Mouse (Mus musculus): ENCODE measurements around the gene Tuft1. TPM values are rescaled to one million over a fixed set of nuclear protein-coding genes. Genes with fewer than 3 reads are reported as not detected.
"Not testable (repeated sequence)": the region's sequence is repeated elsewhere in the genome, so short reads cannot be mapped to it uniquely, and the experiment has no call there.

Gene Tuft1
- polyA plus RNA-seq, 1 experiment from 2014 or later: 7.9 TPM

DNA sequence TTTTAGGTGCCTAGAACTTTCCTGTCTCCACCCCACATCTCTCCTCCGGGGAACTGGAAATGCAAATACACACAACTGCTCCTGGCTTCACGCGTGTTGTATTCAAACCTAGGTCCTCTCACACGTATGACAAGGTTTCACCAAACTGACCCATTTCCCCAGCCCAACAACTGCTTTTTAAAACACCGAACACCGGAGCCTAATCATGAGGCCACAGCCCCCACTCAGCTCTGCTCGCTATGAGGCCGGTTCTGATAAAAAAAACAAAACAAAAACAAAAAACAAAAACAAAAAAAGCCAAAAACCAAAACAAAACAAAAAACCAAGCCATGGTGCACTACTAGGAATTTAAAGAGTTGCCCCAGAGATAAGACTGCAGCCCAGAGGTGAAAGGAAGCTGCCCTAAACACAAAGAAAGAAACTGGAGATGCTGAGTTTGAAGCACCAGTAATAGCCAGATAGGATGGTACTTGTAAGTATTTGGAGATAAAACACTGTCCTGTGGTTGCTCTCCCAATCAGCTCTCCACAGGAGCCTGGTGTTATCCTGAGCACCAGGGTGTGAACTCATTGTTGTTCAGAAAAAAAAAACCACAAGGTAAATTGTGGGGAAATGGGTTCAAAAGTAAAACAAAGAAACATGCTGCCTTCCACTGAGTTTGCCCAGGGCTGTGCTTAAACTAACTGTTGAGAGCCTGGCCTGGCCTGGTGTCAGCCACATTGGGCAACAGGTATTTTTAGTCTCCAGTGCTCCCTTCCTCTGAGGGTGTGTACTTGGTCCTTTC lies 27.5 kb upstream of the Tuft1 start:
- H3K9me3 ChIP-seq; H3K4me1 ChIP-seq; H3K36me3 ChIP-seq; DNase-seq (ENCODE audit: low spot score); H3K27me3 ChIP-seq (ENCODE audit: insufficient read depth, poor library complexity, severe bottlenecking); H3K4me3 ChIP-seq: not testable (repeated sequence)
- WGBS: 59% methylated on average over 8 of the region's 8 CpGs
- 0 out of 2 replicates have a peak overlapping the region, but pooled peaks have one; percentile 22 for H3K27ac ChIP-seq

GRCm38 (mm10) chr3:94683646-94684045 lies 25.0 kb upstream of the Tuft1 start:
- 81% methylated on average over 6 of the region's 6 CpGs for WGBS
- no peak for DNase-seq (ENCODE audit: low spot score)
- Histone ChIP-seq H3K27ac (no peak overlapping the region; the same call in 1 of the 2 replicates), H3K4me1 (no peaks in the 10 kb centered on the region), H3K36me3 (no peaks in the 10 kb centered on the region), H3K4me3 (no peak overlapping the region), H3K27me3 (ENCODE audit: insufficient read depth, poor library complexity, severe bottlenecking) (no peaks in the 10 kb centered on the region), H3K9me3 (no peaks in the 10 kb centered on the region)

DNA sequence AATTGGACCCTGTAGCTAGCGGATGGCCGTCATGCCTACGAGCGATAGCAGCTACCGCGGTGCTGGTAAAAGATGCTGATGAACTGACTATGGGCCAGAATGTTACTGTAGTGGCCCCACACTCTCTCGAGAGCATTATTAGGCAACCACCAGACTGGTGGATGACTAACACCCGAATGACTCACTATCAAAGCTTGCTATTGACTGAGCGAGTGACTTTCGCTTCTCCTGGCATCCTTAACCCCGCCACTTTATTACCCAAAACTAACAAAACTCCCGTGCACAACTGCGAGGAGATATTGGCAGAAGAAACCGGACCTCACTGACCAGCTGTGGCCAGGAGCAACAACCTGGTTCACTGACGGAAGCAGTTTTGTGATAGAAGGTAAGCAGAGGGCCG lies 22.1 kb upstream of the Tuft1 start:
- Histone ChIP-seq H3K4me3 (no peak overlapping the region), H3K27ac (no peak overlapping the region), H3K36me3 (no peaks in the 10 kb centered on the region), H3K9me3 (no peaks in the 10 kb centered on the region), H3K27me3 (ENCODE audit: insufficient read depth, poor library complexity, severe bottlenecking) (no peaks in the 10 kb centered on the region), H3K4me1 (no peaks in the 10 kb centered on the region)
- 90% methylated on average over 16 of the region's 16 CpGs for WGBS
- DNase-seq (ENCODE audit: low spot score): no peak

DNA sequence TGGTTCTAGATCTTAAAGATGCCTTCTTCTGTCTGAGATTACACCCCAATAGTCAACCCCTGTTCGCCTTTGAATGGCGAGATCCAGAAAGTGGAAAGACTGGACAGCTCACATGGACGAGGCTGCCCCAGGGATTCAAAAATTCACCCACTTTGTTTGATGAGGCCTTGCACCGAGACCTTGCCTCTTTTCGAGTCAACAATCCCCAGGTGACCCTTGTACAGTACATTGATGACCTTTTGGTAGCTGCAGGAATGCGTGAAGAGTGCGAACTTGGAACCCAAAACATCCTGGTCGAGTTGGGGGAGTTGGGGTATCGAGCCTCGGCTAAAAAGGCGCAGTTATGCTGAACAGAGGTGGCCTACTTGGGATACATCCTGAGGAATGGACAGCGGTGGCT lies 21.4 kb upstream of the Tuft1 start:
- not testable (repeated sequence) for H3K27ac ChIP-seq; H3K4me3 ChIP-seq; H3K9me3 ChIP-seq; H3K36me3 ChIP-seq; DNase-seq (ENCODE audit: low spot score); H3K27me3 ChIP-seq (ENCODE audit: insufficient read depth, poor library complexity, severe bottlenecking); H3K4me1 ChIP-seq
- WGBS: 90% methylated on average over 12 of the region's 12 CpGs

DNA sequence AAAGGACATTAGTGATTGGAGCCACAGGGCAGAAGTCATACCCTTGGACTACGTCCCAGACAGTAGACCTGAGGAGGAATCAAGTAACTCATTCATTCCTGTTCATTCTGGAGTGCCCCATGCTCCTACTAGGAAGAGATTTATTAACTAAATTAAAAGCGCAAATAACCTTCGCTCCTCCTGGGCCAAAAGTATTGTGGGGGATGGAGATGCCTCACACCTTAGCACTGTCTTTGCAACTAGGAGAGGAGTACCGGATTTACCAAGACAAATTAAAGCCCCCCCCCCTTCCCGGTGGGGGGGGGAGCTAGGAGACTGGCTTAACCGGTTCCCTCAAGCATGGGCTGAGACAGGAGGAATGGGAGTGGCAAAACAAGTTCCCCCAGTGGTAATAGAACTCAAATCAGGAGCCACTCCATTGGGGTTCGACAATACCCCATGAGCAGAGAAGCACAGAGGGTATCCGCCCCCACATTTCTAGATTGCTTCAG lies 20.7 kb upstream of the Tuft1 start:
- Histone ChIP-seq H3K4me1 (no peaks in the 10 kb centered on the region), H3K36me3 (no peaks in the 10 kb centered on the region), H3K27me3 (ENCODE audit: insufficient read depth, poor library complexity, severe bottlenecking) (no peaks in the 10 kb centered on the region), H3K4me3 (no peak overlapping the region), H3K27ac (no peak overlapping the region), H3K9me3 (no peaks in the 10 kb centered on the region)
- DNase-seq (ENCODE audit: low spot score): no peak
- 75% methylated on average over 8 of the region's 8 CpGs for WGBS

GRCm38 (mm10) chr3:94675101-94675500 lies 16.4 kb upstream of the Tuft1 start:
- not testable (repeated sequence) for H3K4me1 ChIP-seq
- WGBS: 79% methylated on average over 9 of the region's 9 CpGs

GRCm38 (mm10) chr3:94665896-94666295 lies 7.2 kb upstream of the Tuft1 start:
- H3K4me1 ChIP-seq; H3K9me3 ChIP-seq; H3K27me3 ChIP-seq (ENCODE audit: insufficient read depth, poor library complexity, severe bottlenecking); H3K36me3 ChIP-seq; H3K4me3 ChIP-seq: not testable (repeated sequence)
- DNase-seq (ENCODE audit: low spot score): peak; percentile 80
- 7% methylated on average over 7 of the region's 7 CpGs for WGBS
- 0 out of 2 replicates have a peak overlapping the region, but pooled peaks have one; percentile 16 for H3K27ac ChIP-seq

More at GRCm38 (mm10) chr3:94675101-94675500, 16.4 kb upstream of the Tuft1 start:
- not testable (repeated sequence) for H3K36me3 ChIP-seq; H3K4me3 ChIP-seq; DNase-seq (ENCODE audit: low spot score); H3K27ac ChIP-seq; H3K27me3 ChIP-seq (ENCODE audit: insufficient read depth, poor library complexity, severe bottlenecking); H3K9me3 ChIP-seq

DNA sequence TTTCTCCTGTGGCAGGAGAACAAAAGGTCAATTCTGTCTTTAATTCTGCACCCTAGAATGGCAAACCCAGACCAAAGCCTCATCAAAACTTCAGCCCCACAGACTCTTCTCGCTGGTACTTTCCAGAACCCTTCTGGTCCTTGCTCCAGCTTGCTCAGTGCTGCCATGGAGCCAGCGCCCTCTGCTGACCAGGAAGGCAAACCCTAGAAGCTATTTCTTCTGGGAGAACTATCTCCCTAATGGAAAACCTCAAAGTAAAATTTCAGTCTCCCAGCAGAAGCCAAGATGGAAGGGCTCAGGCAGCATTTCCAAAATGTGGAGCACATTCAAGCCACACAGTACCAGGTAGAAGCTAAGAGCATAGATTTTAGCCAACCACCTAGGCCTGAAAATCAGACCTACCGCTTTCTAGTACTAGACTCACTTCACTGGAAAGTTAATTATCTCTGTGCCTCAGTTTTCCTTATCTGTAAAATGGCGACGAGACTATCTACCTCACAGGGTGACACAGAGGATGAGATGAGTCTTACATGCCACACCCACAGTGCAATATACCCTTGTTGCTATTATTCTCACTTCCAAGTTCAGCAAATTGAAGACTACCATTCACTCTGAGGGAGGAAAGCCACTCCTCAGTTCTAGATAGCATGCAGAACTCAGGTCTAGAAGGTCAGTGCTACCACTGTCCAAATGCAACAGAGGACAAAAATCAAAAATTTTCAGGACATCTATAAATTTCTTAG lies 6.6 kb upstream of the Tuft1 start:
- not testable (repeated sequence) for H3K4me3 ChIP-seq; H3K36me3 ChIP-seq; H3K4me1 ChIP-seq; H3K9me3 ChIP-seq; H3K27me3 ChIP-seq (ENCODE audit: insufficient read depth, poor library complexity, severe bottlenecking); H3K27ac ChIP-seq
- DNase-seq (ENCODE audit: low spot score): peak; percentile 54
- 41% methylated on average over 5 of the region's 5 CpGs for WGBS

DNA sequence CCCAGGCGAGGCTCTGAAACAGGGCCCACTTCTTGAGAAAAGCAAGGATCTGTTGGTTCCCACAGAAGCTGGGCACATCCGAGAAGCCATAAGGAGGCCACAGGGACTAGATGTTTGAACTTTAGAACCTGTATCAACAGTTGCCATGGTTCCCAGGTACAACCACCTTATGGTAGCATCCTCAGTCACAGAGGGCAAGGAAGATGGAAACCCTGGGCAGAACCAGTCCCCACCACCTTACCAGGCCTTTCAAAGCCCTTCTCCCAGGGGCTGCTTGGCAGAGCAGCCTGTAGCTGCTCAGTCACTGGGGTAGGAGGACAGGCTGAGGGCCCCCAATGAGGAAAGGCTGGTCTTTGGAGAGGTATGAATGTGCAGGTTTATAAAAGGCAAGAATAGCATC lies 2.2 kb upstream of the Tuft1 start:
- not testable (repeated sequence) for H3K4me3 ChIP-seq; H3K27ac ChIP-seq; H3K27me3 ChIP-seq (ENCODE audit: insufficient read depth, poor library complexity, severe bottlenecking); H3K9me3 ChIP-seq; H3K4me1 ChIP-seq; H3K36me3 ChIP-seq
- 83% methylated on average over 2 of the region's 2 CpGs for WGBS
- DNase-seq (ENCODE audit: low spot score): peak; percentile 58

DNA sequence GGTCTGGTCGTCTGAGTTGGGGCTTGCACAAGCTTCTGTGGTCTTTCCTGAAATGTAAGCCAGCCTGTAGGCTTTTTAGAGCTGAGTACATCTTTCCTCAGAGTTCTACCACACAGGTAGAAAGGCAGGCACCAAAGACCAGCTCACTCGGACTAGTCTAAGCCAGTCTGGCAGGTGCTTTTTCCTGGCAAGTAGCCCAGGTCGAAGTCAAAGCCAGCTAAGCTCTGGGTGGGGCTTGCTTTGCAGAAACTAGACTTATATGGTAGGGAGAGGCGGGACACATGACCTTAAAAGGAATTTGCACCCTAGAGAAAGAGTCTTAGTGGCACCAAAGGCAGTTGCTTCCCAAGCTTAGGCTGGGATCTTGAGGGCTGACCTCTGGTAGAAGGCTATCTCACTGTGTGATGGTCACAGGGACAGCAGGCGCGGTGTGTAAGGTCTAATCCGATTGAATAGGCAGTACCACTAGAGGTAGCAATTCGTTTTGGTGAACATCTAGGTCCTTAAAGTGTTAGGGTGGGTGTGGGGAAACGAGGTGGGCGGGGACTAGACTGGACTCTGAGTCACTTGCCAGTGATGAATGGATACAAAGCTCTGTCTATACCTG lies 573 bp upstream of the Tuft1 start:
- H3K27ac ChIP-seq: peak overlapping the region; percentile 59; the same call in 1 of the 2 replicates
- H3K36me3 ChIP-seq; H3K9me3 ChIP-seq; H3K4me1 ChIP-seq; H3K27me3 ChIP-seq (ENCODE audit: insufficient read depth, poor library complexity, severe bottlenecking): not testable (repeated sequence)
- peak; percentile 79 for DNase-seq (ENCODE audit: low spot score)
- peak overlapping the region; percentile 29 for H3K4me3 ChIP-seq
- 26% methylated on average over 8 of the region's 10 CpGs for WGBS

DNA sequence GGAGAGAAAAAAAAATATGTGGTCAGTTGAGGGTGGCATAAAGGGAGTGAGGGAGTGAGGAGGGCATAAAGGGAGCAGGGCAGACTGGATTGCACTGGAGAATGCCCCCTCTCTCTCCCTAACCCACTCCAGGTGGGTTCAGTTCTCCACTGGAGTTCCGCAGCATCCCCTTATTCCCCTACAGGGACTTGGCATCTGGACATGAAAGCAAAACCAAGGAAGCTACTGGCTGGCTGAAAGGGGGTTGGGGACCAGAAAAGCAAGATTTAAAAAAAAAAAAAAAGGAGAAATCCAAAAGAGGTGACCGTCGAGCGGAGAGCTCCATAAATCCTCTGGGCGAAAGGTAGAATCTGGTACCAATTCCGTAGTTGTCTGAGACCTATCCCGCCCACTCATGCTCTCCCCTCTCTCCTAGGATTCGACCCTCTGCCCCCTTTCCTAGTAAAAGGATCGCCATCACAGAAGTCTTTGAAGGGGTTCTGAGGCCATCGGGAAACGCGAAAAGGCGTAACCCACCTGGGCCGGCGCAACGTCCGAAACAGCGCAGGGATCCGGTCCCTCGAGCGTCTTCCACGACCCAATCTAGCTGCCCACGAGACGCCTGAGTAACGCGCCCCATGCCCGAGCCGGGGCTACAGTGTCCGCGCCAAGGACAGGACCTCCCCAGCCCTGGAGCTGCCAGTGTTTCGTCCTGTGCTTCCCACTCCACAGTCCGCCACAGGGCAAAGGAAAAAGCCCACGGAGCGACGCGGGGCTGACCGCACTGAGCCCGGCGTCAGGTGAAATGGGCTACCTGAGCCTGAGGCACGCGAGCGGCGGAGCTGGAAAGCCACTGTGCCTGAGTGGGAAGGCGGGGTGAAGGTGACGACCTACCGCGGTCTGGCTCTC lies 576 bp downstream of the Tuft1 start:
- H3K9me3 ChIP-seq; H3K4me1 ChIP-seq; H3K27me3 ChIP-seq (ENCODE audit: insufficient read depth, poor library complexity, severe bottlenecking); H3K36me3 ChIP-seq: not testable (repeated sequence)
- 3% methylated on average over 27 of the region's 47 CpGs for WGBS
- H3K27ac ChIP-seq: 0 out of 2 replicates have a peak overlapping the region, but pooled peaks have one; percentile 42
- DNase-seq (ENCODE audit: low spot score): peak; percentile 73
- peak overlapping the region; percentile 60 for H3K4me3 ChIP-seq

- 76% methylated on average over 1 of the region's 1 CpGs for WGBS
- not testable (repeated sequence) for H3K9me3 ChIP-seq; H3K27ac ChIP-seq; H3K36me3 ChIP-seq; H3K4me3 ChIP-seq; H3K27me3 ChIP-seq (ENCODE audit: insufficient read depth, poor library complexity, severe bottlenecking); DNase-seq (ENCODE audit: low spot score)
- H3K4me1 ChIP-seq: peaks cover 22% of the 10 kb centered on the region
These were observed 4.7 kb downstream of the Tuft1 start for GRCm38 (mm10) chr3:94653967-94654366.

All from heart, embryonic 10.5 days (tissue).